Mouse (Mus musculus) small intestine, adult 2 months (tissue): Measurements from ENCODE around the gene Sorl1.

Source experiments
- CTCF ChIP-seq: fragments of 200-500 bp; IDR thresholded peaks from 2 replicates; pipeline ENCODE4 v1.5.1; 2012; ENCODE audit warnings: low read depth, mild to moderate bottlenecking, control low read depth, inconsistent platforms, low read length, moderate library complexity, mixed read lengths; ENCODE audit not compliant: insufficient replicate concordance, insufficient read length; ENCODE audit errors: extremely low read depth
- POLR2A ChIP-seq: fragments of 200-500 bp; IDR thresholded peaks from 2 replicates; pipeline ENCODE4 v1.6.1; 2012; ENCODE audit warnings: low read depth, mild to moderate bottlenecking, control low read depth, inconsistent platforms, low read length, moderate library complexity

- TF ChIP-seq POLR2A (no peak), CTCF (no peak)
These were observed 187.5 kb downstream of the Sorl1 start for GRCm38 (mm10) chr9:41936598-41936997.
